Mouse (Mus musculus) adrenal gland, postnatal 14 days (tissue): ENCODE data around the gene Brinp3. TPM values are rescaled to one million over a fixed set of nuclear protein-coding genes. Genes with fewer than 3 reads are reported as not detected.
"Not testable (repeated sequence)": the region's sequence is repeated elsewhere in the genome, so short reads cannot be mapped to it uniquely, and the experiment has no call there.

Source experiments
- DNase-seq: peaks from one replicate; pipeline ENCODE4 v3.0.0; 2021; ENCODE audit warnings: mixed read lengths
- long read RNA-seq, 2 experiments: library from polyadenylated mRNA; stranded (forward); transcript quantifications; one replicate each; pipeline ENCODE4 v2.0.0; 2021
- total RNA-seq: library from RNA; stranded (reverse); gene quantifications from 2 replicates; pipeline ENCODE4 v1.2.3, GENCODE M21; 2021

Brinp3 gene
- 0.26 TPM in 1 of 2 replicates, not detected in the other for total RNA-seq
- long read RNA-seq, experiment 1, partial matches to known transcripts, result 0 of 1 reads
- long read RNA-seq, experiment 1, other reads (novel, unspliced or antisense), result 1 of 1 reads
- long read RNA-seq, experiment 2, result 0 reads

DNA sequence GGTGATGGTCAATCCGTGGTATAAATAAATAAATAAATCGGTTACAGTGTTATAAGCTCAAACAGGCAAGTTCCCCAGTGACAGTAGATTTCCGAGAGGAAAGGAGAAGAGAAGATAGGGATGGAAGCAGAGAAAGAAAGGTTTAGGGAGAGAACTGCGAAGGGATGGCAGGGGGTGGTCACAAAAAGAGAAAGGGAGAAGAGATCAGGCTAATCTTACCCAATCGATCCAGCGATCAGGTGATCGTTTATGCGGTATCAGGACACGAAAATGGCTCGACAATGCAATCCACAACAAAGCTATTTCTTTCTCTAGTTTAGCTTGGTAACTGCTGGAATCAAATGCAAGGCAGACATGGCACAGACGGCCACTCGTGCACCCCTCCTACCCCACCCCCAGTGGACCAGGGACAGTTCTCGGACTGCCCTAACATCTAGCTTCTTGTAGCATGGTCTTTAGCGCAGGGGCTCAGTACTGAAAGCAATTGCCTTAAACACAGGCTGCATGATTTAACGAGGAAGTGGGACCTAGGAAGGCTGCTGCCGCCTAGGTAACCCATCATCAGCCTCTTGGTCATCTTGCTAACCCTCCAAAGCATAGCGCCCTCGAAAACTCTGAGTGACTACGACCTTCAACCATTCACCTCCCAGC is at the start of gene Brinp3:
TSS of gene Brinp3 (plus strand) at position 80 of the 651 bp plus-strand sequence.
- peak; percentile 5 for DNase-seq

- DNase-seq, result no peak
These were observed 339 bp upstream of the Brinp3 start for GRCm38 (mm10) chr1:146494221-146494620.

- DNase-seq, result no peak
These were observed 826 bp downstream of the Brinp3 start for GRCm38 (mm10) chr1:146495386-146495785.

- peak; percentile 8 for DNase-seq
These were observed 3.0 kb downstream of the Brinp3 start for GRCm38 (mm10) chr1:146497381-146498081.

- DNase-seq, result no peak
These were observed 3.7 kb downstream of the Brinp3 start for GRCm38 (mm10) chr1:146498085-146498779.

DNA sequence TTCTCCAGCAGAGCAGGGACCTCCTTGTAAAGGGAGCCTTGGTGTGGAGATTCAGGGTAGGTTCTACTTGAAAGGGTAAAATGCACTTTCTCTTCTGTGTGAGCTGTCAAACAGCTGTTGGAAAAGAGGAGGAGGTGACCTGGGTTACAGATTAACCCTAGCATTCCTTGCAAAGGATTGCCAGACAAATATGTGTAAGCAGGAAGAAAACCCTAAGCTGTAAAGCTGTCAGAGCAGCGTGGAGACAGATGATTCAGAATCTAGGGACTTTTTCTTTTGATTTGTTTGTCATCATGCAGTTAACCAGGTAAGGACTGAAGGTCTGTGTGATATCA is 4.2 kb downstream of the Brinp3 start:
- DNase-seq, result no peak

- no peak for DNase-seq
These were observed 20.8 kb downstream of the Brinp3 start for GRCm38 (mm10) chr1:146515377-146515776.

- DNase-seq, result no peak
These were observed 29.4 kb downstream of the Brinp3 start for GRCm38 (mm10) chr1:146523727-146524573.

GRCm38 (mm10) chr1:146528572-146528971 is 34.0 kb downstream of the Brinp3 start:
- DNase-seq, result no peak

DNA sequence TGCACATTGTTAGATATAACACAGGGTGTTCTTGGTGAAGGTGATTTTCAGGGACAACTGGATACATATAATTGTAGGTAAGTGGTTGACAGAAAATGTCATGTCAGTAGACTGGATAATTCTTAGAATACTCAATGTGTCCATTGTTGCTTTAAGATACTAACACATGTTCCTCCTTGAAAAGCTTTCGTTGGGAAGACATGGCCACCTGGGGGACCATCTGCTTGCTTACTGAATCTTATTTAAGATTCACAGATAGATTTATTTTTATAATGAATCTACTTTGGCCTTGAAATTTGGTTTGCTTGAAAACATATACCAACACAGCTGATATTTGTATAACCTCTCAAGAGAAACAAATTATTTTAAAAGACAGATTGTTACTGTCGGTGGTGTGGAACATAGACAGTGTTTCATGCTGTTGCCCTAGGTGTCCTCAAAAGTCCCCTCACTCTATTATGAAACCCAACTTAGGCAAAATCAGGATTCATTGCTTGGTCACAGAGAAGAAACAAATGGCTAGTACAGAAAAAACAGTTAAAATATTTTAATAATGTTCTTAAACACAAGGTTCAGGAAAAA is 52.4 kb downstream of the Brinp3 start:
- DNase-seq, result no peak

DNA sequence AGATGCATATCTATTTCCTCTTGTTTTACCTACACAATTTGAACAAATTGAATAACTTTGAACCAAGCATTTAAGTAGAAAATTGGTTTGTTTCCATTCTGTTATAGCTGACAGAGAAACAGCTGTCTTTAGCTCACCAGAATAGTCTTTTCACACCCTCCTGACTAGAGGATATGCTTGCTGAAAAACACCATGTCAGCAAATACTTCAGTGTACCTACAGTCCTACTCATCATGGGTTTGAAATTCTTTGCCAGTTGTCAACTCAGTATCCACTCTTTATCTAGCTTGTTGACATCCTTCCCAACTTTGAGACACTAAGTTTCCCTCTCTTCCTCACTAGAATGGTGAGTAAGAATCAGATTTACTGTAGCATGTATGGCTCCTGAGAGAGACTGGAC is 62.4 kb downstream of the Brinp3 start:
- no peak for DNase-seq

DNA sequence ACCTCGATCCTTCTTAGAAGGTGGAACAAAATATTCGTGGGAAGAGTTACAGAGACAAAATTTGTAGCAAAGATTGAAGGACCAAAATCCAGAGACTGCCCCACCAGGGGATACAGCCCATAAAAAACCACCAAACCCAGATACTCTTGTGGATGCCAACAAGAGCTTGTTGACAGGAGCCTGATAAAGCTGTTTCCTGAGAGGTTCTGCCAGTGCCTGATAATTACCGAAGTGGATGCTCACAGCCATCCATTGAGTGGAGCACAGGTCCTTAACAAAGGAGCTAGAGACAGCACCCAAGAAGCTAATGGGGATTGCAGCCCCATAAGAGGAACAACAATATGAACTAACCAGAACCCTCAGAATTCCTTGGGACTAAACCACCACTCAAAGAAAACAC is 67.6 kb downstream of the Brinp3 start:
- no peak for DNase-seq

- DNase-seq, result no peak
These were observed 89.6 kb downstream of the Brinp3 start for GRCm38 (mm10) chr1:146584181-146584580.

GRCm38 (mm10) chr1:146632895-146633294 is 138.3 kb downstream of the Brinp3 start:
- no peak for DNase-seq

DNA sequence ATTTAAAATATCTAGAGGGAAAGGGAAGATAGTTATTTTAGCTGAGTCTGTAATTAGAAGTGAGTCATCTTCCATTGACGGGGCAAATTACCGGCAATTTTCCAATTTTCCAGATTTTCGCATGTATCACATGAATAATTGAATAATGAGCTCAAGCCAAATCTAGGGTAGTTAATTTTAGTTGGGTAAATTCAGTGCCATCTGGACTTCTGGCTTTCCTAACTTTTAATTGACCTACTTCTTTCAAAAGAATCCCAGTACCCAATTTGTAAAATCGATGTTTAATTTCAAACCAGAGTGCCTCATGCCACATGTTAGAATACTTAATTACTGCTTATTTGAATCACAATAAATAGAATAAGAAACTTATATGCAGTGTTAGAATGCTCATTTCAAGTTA is 162.7 kb downstream of the Brinp3 start:
- DNase-seq, result no peak

- DNase-seq, result no peak
These were observed 206.2 kb downstream of the Brinp3 start for GRCm38 (mm10) chr1:146700724-146701123.

DNA sequence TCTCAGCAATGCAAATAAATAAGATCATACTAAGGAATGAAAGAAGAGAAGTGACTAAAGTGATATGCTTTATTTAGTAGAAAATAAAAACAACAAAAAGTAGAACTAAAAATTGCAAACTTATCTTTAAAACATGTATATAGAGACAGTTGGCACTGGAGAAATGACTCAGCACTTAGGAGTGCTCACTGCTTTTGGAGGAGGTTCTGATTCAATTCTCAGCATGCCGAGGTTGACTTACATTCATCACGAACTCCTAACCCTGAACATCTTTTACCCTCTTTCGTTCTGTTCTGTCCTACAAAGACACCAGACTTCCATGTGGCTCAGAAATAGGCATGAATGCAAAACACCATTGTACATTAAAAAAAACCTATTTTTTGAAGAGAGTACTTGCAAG is 225.0 kb downstream of the Brinp3 start:
- no peak for DNase-seq

DNA sequence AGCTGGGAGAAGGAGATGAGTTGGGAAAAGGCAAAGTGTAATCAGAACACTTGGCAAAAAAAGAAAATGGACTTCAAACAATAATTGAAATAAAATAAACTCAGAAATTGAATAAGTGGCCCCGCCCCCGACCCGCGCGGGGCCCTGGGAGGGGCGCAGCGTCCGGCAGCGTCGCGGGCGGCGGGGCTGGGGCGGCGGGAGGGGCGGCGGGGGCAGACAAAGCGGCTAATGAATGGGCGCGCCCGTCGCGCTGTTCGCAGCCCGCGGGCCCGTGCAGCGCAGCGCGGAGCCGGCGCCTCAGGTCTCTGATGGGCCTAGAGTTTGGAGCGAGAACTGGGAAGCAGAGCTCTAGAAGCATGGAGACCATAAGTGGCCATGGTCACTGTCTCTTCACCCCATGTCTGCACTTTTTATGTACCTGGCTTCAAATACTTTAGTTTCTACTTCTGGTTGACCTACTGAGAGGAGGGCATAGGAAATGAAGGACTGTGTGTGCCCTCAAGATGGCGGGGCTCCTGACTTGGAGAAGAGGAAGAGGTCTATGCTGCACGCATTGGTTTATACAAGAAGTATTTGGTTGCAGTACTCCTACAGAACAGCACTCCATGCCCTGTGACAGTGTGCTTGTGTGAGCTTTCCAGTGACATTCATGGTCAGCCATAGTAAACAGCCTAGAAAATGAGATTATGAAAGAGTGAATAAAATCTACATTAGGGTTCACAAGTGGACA is 230.4 kb downstream of the Brinp3 start:
- DNase-seq, result not testable (repeated sequence)

GRCm38 (mm10) chr1:146751066-146751465 is 256.5 kb downstream of the Brinp3 start:
- DNase-seq, result no peak

- DNase-seq, result no peak
These were observed 288.7 kb downstream of the Brinp3 start for GRCm38 (mm10) chr1:146783259-146783658.

DNA sequence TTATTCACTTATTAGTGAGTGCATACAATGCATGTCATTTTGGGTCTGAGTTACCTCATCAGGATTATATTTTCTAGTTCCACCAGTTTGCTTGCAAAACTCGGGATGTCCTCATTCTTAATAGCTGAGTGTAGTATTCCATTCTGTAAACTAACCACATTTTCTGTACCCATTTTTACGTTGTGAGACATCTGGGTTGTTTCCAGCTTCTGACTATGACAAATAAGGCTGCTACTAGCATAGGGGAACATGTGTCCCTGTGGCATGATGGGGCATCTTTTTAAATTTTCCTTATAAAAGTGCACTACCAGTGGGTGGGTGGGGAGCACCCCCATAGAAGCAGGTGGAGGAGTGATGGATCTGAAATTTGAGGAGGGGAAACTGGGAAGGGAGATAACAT is 292.7 kb downstream of the Brinp3 start:
- DNase-seq, result no peak
